Mouse (Mus musculus) thymus, postnatal 4 days (tissue): ENCODE measurements at regions not wholly inside any gene's neighbourhood (a gene's known extent, or its start where the extent isn't known, plus 50 kb on each side); places are given as distances from the start of the nearest gene placed in this dataset.

Source experiments
- DNase-seq: peaks from one replicate; pipeline ENCODE4 v3.0.0; 2021

DNA sequence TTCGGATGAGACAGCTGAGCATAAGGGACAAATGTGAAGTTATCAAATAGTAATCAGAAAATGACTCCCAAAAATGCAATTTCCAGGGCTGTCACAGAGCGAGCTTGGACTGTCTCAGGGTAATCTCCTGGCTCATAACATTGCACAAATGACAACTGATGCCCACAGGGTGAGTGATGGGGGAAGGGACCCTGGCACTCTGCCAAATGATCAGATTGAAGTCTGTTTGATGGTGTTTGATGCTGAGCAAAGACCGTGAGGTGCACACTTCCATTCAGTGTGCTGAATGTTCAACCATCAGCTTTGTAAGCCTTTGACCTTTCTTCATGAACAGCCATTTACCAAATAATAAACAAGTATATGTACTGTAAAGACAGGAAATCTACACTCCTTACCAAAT is 169.4 kb upstream of the Sash1 start:
- no peak for DNase-seq

DNA sequence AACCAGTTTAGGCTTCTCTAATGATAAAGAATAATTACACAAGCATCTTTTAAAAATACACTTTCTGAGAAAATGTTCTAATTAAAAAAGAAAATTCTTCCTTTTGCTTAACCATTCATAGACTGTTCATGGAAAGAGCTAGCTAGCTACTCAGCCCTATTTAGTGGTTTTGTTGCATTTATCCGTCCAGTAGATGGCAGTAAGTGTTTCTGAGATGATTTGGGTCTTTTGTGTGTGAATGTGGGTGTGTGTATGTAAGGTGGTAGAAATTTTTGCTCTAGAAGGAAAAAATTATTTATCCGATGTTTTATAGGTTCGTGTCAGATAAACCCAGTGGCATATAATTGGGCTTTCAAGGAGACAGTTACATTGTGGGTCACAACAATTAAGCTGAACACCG is 167.5 kb upstream of the Sash1 start:
- DNase-seq: no peak

DNA sequence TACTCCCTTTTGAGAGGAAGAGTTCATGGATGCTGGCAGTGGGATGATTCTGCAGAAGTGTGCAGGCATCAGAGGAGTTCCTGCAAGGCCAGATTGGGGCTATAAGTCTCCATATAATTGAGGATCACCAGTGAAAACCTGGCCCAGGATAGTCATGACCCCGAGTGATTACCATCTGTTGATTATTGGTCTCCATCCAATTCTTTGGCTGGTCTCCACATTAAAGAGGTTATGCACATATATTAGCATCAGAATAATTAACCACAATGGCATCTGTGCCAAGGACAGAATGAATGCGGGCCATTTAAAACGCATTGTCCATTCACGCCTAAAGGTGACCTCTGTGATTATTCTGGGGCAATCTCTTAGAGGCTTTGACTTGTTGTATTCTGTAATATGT is 161.5 kb upstream of the Sash1 start:
- DNase-seq: no peak

DNA sequence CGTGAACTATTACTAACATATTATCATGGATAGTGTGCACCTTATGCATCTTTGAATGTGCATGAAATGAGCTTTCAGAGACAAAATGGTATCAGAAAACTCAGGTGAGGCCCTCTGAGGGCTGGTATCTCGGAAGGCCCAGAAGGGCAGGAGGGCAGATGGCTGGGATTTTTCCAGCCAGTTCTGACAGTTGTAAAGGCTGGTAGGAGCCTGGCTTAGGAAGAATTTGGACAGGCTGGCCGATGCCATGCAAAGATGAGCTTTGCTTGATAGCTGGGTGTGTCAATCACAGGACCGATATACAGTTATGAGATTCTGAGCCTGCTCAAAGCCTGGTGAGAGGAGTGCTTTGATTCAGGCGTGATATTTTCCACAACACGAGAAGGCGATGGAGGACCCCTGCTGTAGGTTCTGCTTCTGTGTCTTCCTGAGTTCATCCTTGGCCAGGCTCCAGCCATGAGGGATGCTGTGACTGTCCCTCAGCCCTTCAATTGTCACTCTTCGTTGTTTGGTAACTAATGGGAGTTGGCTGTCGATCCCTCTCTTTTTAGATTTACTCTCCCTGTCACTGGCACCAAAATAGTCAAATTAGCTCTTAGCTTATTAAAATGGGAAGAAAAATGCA is 159.0 kb upstream of the Sash1 start:
- no peak for DNase-seq

DNA sequence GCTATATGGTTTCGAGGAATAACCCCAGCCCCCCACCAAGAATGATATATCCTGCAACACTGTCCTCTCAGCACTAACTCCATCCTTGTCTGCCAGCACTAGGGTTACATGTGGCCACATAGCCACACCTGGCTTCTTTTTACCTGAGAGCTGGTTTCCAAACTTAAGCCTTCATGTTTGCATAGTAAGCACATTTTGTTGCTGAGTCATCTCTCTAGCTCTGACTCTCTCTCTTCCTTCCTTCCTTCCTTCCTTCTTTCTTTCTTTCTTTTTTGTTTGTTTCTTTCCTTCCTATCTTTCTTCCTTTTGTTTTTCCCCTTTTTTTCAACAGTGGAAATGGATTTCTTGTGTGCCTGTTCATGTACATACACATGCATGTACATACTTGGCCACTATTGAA is 157.6 kb upstream of the Sash1 start:
- no peak for DNase-seq

DNA sequence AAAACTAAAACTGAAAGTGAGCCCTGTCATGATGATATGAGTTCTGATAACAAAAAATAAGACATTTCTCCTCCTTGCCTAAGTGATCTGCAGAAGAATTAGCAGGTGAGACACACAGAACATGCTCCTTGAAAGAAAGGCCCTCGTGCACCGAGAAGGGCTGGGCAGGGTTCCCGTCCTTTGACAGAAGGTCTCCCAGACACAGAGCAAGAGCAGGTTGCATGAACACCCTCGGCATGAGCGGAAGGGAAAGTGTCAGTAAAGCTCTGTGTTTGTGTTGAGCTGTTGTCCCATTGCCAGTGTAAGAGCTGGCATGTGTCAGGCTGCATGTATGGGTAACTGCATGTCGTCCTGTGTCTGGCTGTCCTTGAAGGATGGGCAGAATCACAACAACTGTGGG is 144.6 kb upstream of the Sash1 start:
- DNase-seq: no peak

DNA sequence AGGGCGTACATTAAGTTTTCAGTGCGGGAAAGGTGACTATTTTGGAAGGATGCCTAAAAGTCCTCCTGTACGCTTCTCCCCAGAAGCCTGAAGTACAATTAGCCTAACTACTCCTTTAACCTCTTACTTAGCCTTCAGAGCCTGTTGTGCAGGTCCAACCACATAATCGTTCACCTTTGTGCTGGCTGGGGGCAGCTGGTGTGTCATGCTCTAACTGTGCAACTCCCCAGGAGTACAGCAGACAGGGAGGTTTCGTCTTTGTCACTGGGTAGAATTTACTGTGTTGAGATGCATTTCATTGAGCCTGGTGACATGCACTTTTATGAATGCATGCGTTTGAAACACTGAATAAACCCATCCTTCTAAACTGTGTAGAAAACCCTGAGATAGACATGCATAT is 143.6 kb upstream of the Sash1 start:
- DNase-seq: no peak

DNA sequence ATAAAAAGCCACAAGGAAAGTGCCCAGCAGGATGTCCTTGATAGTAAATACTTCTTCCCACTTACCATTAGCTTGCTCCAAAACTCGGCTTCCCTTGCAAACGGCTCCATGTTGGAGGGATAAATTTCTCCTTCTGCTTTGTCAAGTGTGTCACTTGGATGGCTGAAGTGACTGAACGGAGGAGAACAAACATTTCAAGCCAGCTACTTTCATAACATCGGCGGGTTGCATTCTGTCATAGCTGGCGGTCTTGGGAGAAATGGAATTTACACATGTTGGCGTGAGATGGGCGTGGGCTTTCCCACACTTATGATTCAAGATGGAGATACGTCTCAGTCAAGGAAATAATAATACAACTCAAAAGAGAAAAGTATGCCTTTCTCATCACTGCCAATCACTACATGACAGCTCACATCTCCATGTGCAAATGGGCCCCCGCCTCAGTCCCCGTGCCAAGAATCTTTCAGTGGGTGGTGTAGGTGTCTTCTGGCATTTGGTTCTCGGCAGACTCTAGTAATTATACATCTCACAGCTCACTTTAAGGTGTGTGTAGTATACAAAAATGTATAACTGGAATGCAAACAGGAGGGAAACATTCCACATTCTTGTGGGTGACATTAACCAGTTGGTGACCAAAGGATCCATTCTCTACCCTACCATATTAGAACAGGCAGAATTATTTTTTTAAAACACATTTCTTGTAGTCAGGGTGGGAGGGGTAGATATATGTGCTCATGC is 141.4 kb upstream of the Sash1 start:
- no peak for DNase-seq

DNA sequence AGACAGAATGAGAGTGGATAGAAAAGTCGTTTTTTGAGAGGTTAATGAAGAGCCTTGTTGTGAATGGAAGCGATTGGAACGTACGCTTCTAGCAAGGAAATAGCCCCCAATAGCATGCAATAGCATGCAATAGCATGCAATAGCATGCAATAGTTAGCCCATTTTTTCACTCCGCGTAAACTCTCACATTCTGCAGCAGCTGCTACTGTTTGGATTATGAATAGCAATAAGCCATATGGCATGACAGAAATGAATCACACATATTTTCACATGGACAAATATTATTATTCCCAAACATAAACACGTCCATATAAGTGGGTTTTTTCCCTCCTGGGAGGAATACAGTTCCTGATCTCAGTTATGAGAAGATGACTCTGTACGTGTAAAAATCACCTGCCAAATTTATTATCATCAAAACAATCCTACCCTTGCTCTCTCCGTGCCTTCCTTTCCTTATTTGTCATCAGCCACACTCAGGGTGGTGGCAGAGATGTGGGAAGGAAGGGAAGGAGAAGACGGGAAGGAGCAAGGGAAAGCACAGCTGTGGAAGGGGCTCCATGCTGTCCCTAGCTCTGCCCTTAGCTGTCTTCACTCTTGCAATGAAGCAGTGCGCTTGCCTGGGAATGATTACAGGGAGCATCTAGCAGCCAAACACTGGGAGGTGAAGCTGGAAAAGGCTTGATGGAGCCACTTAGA is 129.1 kb upstream of the Sash1 start:
- DNase-seq: no peak

DNA sequence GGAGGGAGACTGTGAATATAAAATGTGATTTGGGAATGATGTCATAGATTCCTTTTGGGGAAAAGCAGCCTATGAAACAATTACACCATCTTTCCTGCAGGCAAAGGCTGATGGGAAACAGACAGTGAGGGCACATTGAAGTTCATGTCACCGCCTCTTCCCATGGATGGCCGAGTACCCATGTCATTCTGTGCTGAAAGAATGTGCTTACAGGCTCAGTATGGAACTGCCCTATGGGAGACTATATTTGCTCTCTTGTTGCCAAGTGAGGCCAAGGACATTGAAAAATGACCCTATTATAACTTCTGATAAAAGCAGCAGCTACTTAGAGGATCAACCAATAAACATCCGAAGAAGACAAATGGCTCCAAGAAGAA is 127.7 kb upstream of the Sash1 start:
- no peak for DNase-seq

DNA sequence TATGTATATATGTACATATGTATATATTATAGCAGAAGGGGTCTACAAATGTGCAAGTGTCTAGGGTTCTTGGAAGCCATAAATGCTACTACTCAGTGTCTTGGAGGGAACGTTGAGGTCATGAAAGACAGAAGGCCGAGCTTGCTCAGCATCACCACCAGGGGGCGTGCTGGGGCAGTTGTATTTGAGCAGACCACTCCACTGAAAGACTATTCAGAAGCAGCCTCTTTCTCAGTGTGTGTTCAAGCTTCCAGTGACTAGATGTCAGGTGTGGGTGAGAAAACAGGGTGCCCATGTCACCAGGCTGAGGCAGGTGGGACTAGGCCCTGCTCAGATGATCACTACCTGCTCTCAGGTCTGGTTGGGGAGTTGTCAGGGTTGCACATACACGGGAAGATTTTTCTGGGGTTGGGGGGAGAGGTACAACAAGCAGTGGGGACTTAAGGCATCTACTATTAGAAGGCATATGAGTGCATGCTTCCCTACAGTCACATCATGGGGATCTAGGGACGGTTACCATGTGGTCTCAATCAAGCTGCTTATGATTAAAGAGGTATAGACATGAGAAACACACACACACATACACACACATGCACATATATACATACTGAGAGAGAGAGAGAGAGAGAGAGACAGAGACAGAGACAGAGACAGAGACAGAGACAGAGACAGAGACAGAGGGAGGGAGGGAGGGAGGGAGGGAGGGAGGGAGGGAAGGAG is 127.1 kb upstream of the Sash1 start:
- peak; percentile 85 for DNase-seq

DNA sequence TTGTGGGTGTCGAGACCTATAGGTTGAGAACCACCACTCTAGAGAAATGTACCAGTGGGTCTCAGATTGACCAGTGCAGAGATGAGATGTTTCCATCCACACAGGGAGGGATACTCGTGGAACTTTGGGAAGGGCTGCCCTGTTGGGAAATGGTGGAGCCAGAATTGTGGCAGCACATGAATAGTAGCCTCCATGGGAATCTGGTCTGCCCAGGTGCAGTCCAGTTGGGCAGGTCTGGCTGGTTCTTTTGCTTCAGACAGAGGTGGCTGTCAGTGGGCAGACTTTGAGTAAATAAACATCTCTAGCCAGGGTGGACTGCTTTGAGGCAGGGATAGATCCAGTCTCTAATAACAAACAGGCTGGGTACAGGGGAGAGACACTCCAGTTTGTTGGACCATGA is 126.0 kb upstream of the Sash1 start:
- DNase-seq: no peak

DNA sequence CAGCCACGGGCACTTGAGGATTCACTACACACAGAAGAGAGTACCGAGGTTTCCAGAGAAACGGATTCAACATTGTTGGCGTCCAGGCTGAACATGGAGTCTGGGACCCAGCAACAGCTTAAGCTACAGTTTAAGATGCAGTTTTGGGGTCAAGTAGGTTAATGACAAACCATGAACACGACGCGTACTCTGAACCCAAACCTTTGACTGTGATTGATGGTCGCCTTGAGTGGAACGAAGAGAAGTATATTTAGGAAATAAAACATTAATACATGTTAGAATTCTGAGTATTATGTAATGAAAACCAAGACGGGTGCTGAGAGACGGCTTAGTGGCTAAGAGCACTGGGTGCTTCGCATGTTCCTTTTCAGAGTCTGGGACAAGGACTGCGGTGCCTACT is 124.3 kb upstream of the Sash1 start:
- no peak for DNase-seq

DNA sequence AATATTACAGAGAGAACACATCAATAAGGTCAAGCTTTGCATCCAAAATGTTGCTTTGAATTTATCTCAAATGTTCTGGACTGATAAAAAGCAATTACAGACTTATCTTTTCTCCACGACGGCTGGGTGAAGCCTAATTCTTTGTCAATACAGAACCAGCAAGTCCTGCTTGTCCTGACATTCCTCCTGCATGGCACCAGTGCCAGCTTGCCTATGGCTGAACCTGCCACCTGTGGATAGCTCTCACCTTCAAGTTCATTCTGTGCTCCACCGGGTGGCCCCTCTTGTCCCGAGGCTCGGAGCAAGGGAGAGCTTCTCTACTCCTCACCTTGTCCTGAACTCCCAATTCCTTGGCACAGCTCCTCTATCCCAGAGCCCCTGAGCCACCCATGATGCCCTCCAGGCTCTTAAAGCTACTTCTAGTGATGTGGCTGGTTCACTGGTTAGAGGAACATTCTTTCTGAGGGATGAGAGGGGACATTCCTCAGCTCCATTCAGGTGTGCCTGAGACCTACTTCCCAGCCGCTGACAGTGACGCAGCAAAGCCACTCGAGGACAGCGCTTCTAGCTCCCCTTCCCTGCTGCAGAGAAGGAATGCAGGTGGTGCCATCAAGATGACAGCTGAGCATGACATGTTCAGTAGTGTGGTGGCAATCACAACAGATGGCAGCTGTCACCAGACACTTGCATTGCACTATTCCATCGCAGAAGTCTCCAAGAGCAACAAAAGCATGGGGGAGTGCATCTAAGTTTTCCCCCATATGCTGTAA is 119.5 kb upstream of the Sash1 start:
- no peak for DNase-seq

DNA sequence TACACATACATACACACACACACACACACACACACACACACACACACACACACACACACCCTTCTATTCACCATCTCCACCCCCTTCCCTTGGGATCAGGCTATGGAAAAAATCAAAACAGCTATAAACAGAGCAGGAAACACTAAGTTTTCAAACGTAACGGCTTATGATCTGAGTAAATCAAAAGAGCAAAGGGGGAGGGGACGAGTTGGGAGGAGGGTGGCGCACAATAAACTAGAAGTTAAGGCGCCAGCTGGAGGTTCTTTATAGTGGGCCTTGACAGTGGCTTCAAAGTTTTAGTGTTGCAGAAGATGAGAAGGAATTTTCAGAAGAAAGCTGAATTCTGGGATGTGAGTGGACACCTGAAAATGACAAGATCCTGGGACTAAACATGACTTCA is 116.4 kb upstream of the Sash1 start:
- DNase-seq: no peak

DNA sequence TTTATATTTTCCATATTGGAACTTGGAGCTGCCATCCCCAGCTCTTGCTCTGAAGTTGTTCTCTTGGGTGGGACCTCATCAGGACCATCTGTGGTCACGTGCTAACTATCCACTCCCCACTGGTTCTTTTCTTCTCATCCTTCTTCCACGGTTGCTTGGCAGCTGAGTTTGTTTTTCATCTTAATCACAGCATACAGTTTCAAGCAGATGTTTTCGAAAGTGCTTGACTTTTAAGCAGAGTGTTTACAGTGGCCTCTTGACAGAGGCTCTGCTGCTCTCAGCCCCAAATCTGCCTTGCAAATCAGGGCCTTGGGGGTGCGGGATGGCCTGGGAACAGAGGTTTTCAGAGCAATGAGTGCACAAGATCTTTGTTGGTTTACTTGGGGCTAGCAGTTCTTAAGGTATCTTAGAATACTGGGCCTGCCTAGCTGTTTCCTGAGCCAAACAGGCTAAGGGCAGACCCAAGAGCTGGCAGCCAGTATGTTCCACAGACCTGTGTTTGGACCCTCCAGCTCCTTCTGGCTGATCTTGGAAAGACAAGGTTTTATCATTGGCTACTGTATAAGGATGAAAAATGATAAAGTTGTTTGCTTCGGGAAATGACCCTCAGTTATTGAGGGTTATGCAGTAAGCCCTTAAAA is 113.0 kb upstream of the Sash1 start:
- DNase-seq: no peak

DNA sequence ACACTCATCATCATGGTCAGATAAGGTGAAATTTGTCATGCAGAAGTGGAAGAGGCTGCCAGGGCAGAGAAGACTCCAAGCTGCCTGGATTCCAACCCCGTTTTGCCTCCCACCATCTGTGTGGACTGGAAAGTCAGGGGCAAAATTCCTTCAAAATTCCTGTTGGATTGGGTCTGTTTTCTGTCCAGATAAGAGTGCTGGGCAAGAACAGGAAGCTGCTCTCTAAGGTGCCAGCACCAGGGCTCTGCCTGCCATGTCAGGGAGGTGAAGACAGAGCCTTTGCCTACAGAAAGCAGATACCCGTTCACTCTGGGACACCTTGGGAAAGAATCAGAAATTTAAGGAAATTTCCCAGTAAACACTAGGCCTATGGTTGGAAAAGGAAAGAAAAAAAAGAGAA is 112.5 kb upstream of the Sash1 start:
- DNase-seq: no peak

DNA sequence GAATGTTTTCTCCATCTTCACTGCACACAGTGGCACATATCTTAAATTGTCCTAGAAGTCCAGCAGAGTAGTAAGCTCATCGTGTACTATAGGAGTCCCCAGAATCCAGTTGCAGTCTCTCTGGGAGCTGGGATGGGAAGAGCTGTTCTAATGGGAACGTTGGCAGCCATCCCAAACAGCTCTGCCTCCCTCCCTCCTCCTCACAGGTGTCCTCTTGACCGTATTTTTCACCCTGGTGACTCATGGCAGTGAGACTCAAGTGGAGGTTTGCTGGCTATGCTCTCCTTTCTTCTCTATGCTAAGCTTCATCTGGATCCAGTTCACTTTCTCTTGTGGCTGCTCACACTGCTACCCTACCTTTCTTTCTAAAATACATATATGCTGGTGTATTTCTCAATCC is 109.2 kb upstream of the Sash1 start:
- no peak for DNase-seq

DNA sequence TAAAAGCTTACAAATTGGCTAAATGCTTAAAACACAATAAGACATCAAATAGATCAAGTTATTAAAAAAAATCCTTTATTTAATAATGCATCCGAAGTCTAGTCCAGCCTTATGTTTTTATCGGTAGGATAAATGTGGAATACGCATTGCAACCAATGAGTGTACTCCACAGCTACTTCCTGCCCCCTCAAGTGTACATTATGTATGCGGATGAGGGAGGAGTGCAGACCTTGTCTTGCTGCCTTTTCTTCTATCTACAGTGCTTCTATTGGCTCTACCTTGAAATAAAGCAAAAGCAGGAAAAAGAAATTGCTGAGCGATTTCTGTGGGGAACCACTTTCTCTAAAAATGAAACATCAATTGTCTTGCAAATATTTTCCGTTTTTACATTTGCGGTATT is 100.5 kb upstream of the Sash1 start:
- no peak for DNase-seq

DNA sequence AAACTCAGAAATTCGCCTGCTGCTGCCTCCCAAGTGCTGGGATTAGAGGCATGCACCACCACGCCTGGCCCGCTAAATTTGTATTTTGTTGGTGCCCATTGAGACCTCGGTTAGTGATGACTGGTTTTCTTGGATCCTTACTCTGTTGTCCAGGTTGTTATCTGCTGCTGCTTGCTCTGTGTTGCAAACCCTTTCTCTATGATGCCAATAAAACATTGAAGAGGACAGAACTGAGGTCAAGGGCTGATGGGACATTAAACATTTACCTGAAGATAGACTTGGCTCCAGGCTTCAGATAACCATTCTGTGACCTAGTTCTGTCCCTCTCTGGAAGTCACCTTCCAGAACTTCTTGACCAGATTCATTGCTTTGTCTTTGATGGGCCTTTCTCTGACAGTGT is 97.5 kb upstream of the Sash1 start:
- no peak for DNase-seq

DNA sequence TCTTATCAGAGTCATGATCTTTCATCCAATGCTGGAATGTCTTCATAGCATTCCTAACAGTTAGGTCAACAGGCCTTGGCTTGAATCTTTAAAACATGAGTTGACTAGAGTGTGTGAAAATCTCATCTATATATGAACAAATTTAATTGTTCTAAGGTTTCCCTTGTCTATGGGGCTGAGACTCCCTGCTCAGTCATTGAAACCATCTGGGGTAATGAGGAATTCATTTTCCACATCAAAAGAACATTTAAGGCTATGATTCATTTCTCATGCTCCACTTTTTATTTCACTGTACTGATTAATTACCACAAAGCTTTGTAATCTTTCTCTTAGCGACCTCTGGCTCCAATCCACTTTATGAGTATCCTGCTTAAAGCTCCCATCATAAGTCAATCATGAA is 94.7 kb upstream of the Sash1 start:
- no peak for DNase-seq

DNA sequence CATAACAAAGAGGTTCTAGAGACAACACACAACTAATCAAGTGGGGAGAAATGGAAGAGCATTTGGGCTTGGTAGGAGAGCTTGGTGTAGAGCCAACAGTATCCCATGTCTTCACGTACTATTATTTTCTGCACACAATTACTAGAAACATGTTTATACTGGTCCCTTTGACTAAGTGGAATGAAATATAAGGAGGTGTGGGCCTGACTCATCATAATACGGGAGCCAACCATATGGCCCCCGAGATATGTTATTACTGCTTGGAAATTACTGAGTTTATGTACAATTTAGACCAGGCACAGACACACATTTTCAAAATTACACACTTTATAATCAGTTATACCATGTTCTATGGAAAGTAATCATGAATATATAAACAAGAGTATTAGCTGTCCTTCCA is 92.7 kb upstream of the Sash1 start:
- no peak for DNase-seq

DNA sequence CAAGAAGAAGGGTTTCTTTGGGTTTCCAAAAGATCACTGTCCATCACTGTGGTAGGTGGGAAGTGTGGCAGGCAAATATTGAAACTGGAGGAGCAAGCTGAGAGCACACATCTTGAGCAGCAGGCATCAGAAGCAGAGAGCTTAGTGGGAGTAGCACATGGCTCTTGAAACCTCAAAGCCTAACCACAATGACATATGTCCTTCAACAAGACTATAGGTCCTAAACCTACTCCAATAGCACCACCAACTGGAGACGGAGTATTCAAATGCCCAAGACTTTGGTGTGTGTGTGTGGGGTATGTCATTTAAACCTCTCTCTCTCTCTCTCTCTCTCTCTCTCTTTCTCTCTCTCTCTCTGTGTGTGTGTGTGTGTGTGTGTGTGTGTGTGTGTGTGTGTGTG is 88.1 kb upstream of the Sash1 start:
- DNase-seq: peak; percentile 15
